Mouse (Mus musculus) embryonic facial prominence, embryonic 14.5 days (tissue): ENCODE measurements around the gene Anapc2. TPM values are rescaled to one million over a fixed set of nuclear protein-coding genes. Genes with fewer than 3 reads are reported as not detected.

ENCODE experiments used
- ATAC-seq: fragments of 200-750 bp; cut with Nextera tagmentation; 2 replicates; pipeline ENCODE4 v1.8.0; 2017; ENCODE audit warnings: low read depth, moderate number of reproducible peaks, moderate TSS enrichment
- DNase-seq: peaks from one replicate; pipeline ENCODE4 v3.0.0-alpha.2; 2015; ENCODE audit warnings: low spot score
- H3K27ac ChIP-seq: fragments of 300-500 bp; sonication (generic); replicated peaks from 2 replicates; pipeline ENCODE4 v1.5.1; 2014; ENCODE audit warnings: low read depth, mild to moderate bottlenecking, low read length, moderate library complexity
- H3K27me3 ChIP-seq: fragments of 300-500 bp; sonication (generic); replicated peaks from 2 replicates; pipeline ENCODE4 v1.6.1; 2014; ENCODE audit warnings: low read length; ENCODE audit not compliant: control insufficient read depth, insufficient read depth
- H3K36me3 ChIP-seq: fragments of 300-500 bp; sonication (generic); 2 replicates; pipeline ENCODE4 v1.6.1; 2014; ENCODE audit warnings: low read length, mixed read lengths; ENCODE audit not compliant: control insufficient read depth, insufficient read depth
- H3K4me1 ChIP-seq: fragments of 300-500 bp; sonication (generic); 2 replicates; pipeline ENCODE4 v1.6.1; 2014; ENCODE audit warnings: antibody characterized with exemption, low read length; ENCODE audit not compliant: control insufficient read depth, insufficient read depth
- H3K4me2 ChIP-seq: fragments of 300-500 bp; sonication (generic); 2 replicates; pipeline ENCODE4 v1.6.1; 2014; ENCODE audit warnings: low read depth, mild to moderate bottlenecking, low read length, moderate library complexity, mixed read lengths
- H3K4me3 ChIP-seq: fragments of 300-500 bp; sonication (generic); 2 replicates; pipeline ENCODE4 v1.5.1; 2014; ENCODE audit warnings: low read depth, mild to moderate bottlenecking, low read length
- H3K9ac ChIP-seq: fragments of 300-500 bp; sonication (generic); 2 replicates; pipeline ENCODE4 v1.6.1; 2014; ENCODE audit warnings: low read depth, mild to moderate bottlenecking, low read length, moderate library complexity, mixed read lengths
- H3K9me3 ChIP-seq: fragments of 300-500 bp; sonication (generic); 2 replicates; pipeline ENCODE4 v1.6.1; 2016; ENCODE audit warnings: low read length; ENCODE audit not compliant: control insufficient read depth
- whole genome bisulfite sequencing: fragments of 180-500 bp; shearing (Covaris S2); extraction: QIAGEN DNeasy Blood & Tissue Kit; methylation state at CpG from one replicate; pipeline ENCODE4 v1.1.7; 2014; 5-methylcytosine and 5-hydroxymethylcytosine counted together
- polyA plus RNA-seq: library from polyadenylated mRNA; unstranded; fragments of >200 nt; fragmentation: Nextera tagmentation; extraction: Ambion mirVana; gene quantifications from 2 replicates; pipeline ENCODE4 v1.2.1, GENCODE M21; 2014

The Anapc2 gene
- polyA plus RNA-seq, 1 experiment from 2014 or later = 104 TPM

DNA sequence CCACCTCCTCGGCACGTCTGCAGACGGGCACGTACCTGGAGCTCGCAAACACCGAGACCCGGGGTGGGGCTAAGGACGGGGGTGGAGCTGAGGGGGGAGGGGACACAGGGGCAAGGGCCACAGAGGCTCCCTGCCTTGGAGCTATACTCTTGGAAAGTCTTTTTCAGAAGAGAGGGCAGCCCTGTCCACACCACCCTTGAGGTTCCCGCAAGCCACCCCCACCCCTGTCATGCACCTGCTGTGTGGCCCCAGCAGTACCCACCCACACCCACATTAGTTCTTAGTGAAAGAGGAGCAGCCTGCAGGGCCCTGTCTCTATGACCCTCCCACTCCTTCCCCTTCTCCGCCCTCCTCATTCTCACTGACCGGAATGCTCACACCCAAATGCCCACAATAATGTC is 39.2 kb downstream of the Anapc2 start:
- peaks cover 77% of the 10 kb centered on the region for H3K27me3 ChIP-seq
- no peak overlapping the region for H3K27ac ChIP-seq

GRCm38 (mm10) chr2:25318119-25318966 is 46.1 kb downstream of the Anapc2 start:
- peaks cover 3% of the 10 kb centered on the region; the same call in 1 of the 2 replicates for H3K4me1 ChIP-seq
- DNase-seq (peak; percentile 8), ATAC-seq (peak; percentile 31; the same call in 1 of the 2 replicates)
- H3K4me2 ChIP-seq = peak overlapping the region; percentile 55
- WGBS = 6% methylated on average over 17 of the region's 31 CpGs
- H3K4me3 ChIP-seq = peak overlapping the region; percentile 34
- H3K36me3 ChIP-seq = no peaks in the 10 kb centered on the region
- no peaks in the 10 kb centered on the region for H3K9me3 ChIP-seq
- no peak overlapping the region for H3K9ac ChIP-seq
- H3K27ac ChIP-seq = no peak overlapping the region
- H3K27me3 ChIP-seq = peaks cover 50% of the 10 kb centered on the region

More for the DNA sequence above, 39.2 kb downstream of the Anapc2 start:
- H3K4me2 ChIP-seq = no peak overlapping the region
- WGBS = 3% methylated on average over 11 of the region's 11 CpGs
- H3K36me3 ChIP-seq = no peaks in the 10 kb centered on the region
- H3K4me3 ChIP-seq = no peak overlapping the region
- no peaks in the 10 kb centered on the region for H3K9me3 ChIP-seq
- no peak overlapping the region for H3K9ac ChIP-seq
- no peaks in the 10 kb centered on the region for H3K4me1 ChIP-seq
- ATAC-seq (no peak), DNase-seq (no peak)

GRCm38 (mm10) chr2:25318971-25319773 is 46.9 kb downstream of the Anapc2 start, which contains the start of gene Grin1:
TSS of gene Grin1 (minus strand) at chr2:25319187.
- DNase-seq = peak; percentile 74
- ATAC-seq = peak; percentile 86
- Histone ChIP-seq H3K4me1 (peaks cover 3% of the 10 kb centered on the region; the same call in 1 of the 2 replicates), H3K27me3 (peaks cover 43% of the 10 kb centered on the region), H3K9me3 (no peaks in the 10 kb centered on the region), H3K4me2 (peak within 1 kb of the TSS; percentile 55), H3K36me3 (no peaks in the 10 kb centered on the region), H3K9ac (no peak within 1 kb of the TSS), H3K27ac (no peak within 1 kb of the TSS), H3K4me3 (peak within 1 kb of the TSS; percentile 34)
- WGBS = 10% methylated on average over 57 of the region's 58 CpGs

DNA sequence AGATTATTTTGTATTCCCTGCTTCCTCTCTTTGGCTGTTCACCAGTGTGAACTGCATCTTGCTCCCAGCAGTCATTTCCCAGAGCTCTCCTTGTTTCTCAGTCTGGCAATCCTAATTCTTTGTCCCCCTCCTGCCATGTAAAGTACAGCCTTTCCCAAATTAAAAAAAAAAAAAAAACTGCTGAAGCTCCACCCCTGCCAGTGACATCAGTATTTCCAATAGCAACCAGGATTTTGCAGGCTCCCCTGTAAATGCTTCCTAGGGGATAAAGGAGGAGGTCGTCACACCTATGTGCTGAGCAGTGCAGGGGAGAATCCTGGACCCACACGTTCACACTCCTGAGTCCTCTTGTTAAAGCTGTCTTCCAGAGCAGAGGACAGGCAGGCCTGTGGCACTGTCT is 47.8 kb downstream of the Anapc2 start:
- DNase-seq = no peak

GRCm38 (mm10) chr2:25326036-25326435 is 53.8 kb downstream of the Anapc2 start:
- 80% methylated on average over 2 of the region's 2 CpGs for WGBS
- no peak for ATAC-seq

More for the DNA sequence above, 47.8 kb downstream of the Anapc2 start:
- H3K9me3 ChIP-seq = no peaks in the 10 kb centered on the region
- peaks cover 42% of the 10 kb centered on the region for H3K27me3 ChIP-seq
- no peaks in the 10 kb centered on the region for H3K36me3 ChIP-seq
- peaks cover 3% of the 10 kb centered on the region; the same call in 1 of the 2 replicates for H3K4me1 ChIP-seq
- no peak overlapping the region for H3K4me3 ChIP-seq
- H3K4me2 ChIP-seq = no peak overlapping the region
- no peak overlapping the region for H3K9ac ChIP-seq
- WGBS = 48% methylated on average over 2 of the region's 2 CpGs
- no peak for ATAC-seq
- H3K27ac ChIP-seq = no peak overlapping the region

GRCm38 (mm10) chr2:25328440-25328839 is 56.2 kb downstream of the Anapc2 start:
- no peak overlapping the region for H3K4me2 ChIP-seq
- no peak for ATAC-seq
- no peaks in the 10 kb centered on the region for H3K36me3 ChIP-seq
- no peaks in the 10 kb centered on the region for H3K27me3 ChIP-seq
- H3K9ac ChIP-seq = no peak overlapping the region
- H3K27ac ChIP-seq = no peak overlapping the region
- no peak overlapping the region for H3K4me3 ChIP-seq
- H3K9me3 ChIP-seq = no peaks in the 10 kb centered on the region
- 39% methylated on average over 7 of the region's 7 CpGs for WGBS
- H3K4me1 ChIP-seq = peaks cover 11% of the 10 kb centered on the region
- peak; percentile 18 for DNase-seq

More at GRCm38 (mm10) chr2:25326036-25326435, 53.8 kb downstream of the Anapc2 start:
- no peaks in the 10 kb centered on the region for H3K9me3 ChIP-seq
- no peak overlapping the region for H3K4me3 ChIP-seq
- H3K9ac ChIP-seq = no peak overlapping the region
- no peak overlapping the region for H3K4me2 ChIP-seq
- no peak for DNase-seq
- H3K27ac ChIP-seq = no peak overlapping the region
- 0 out of 2 replicates have a peak, but pooled peaks cover 4% of the 10 kb centered on the region for H3K27me3 ChIP-seq
- peaks cover under 1% of the 10 kb centered on the region; the same call in 1 of the 2 replicates for H3K4me1 ChIP-seq
- H3K36me3 ChIP-seq = no peaks in the 10 kb centered on the region

DNA sequence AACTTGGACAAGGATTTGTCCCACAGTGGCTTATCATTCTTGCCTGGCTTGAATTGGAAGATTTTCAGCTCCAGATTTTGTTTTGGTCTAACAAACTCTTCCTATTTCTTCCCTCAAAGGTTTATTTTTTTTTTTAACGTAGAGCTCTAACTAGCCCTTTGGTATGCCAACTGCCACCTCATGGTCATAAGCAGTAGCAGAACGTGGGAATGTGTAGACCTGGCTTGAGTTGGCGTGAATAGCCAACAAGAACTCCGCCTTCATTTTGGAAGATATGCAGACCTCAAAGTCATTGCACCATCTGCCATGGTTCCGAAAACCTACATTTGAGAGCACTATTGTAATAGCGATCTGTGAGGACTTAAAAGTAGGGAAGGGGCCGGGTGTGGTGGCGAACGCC is 59.2 kb downstream of the Anapc2 start:
- ATAC-seq (no peak), DNase-seq (no peak)
- H3K4me1 ChIP-seq = peaks cover 14% of the 10 kb centered on the region
- peak overlapping the region; percentile 91 for H3K9ac ChIP-seq
- peak overlapping the region; percentile 85 for H3K4me3 ChIP-seq
- peak overlapping the region; percentile 56 for H3K4me2 ChIP-seq
- no peak overlapping the region for H3K27ac ChIP-seq
- WGBS = 60% methylated on average over 9 of the region's 9 CpGs
- no peaks in the 10 kb centered on the region for H3K9me3 ChIP-seq
- no peaks in the 10 kb centered on the region for H3K27me3 ChIP-seq
- peaks cover 26% of the 10 kb centered on the region for H3K36me3 ChIP-seq

DNA sequence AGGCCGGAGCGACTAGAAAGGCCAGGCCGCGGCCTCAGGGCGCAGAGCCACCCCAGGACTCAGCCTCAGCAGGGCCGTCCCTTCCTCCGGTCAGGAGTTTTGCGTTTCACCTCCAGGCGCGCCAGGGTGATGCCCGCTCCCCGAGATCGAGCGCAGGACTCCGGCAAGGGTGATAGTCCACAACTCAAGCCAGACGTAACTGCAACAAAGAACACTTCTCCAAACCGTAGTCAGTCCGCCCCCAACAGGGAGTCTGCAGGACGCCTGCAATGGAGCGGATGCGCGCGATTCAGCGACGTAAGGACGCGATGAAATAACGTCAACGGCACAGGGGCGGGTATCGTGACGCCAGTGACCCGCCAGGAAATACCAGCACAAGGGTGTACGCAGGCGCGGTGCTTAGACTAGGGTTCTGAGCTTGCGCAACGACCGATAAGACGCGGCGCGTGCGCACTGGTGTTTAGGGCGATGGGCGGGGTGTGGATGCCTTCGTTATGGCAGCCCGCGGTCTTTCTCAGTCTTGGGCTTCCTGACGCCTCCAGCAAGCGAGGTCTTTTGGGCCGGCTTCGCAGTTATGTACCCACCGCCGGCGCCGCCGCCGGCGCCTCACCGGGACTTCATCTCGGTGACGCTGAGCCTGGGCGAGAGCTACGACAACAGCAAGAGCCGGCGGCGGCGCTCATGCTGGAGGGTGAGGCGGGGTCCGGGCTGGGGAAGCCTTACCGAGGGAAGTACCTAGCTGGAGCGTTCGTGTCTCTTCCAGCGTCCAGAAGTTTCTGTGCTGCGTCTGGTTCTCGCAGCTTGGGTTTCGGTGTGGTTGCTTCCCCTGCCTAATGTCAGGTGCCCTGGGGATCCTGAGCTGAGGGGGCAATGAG is 60.2 kb downstream of the Anapc2 start, which contains the start of gene Man1b1:
Gene Man1b1 (plus strand): TSS at position 53 of the 875 bp plus-strand sequence.
- Histone ChIP-seq H3K27ac (peak within 1 kb of the TSS; percentile 89), H3K9ac (peak within 1 kb of the TSS; percentile 91), H3K36me3 (peaks cover 35% of the 10 kb centered on the region), H3K4me3 (peak within 1 kb of the TSS; percentile 85), H3K27me3 (no peaks in the 10 kb centered on the region), H3K4me2 (peak within 1 kb of the TSS; percentile 86), H3K4me1 (peaks cover 14% of the 10 kb centered on the region), H3K9me3 (no peaks in the 10 kb centered on the region)
- peak; percentile 99 for ATAC-seq
- peak; percentile 100 for DNase-seq
- under 1% methylated on average over 74 of the region's 78 CpGs for WGBS
